Comparison of ENCODE assay signal across 8 mouse cellular contexts in the genomic region with DNA sequence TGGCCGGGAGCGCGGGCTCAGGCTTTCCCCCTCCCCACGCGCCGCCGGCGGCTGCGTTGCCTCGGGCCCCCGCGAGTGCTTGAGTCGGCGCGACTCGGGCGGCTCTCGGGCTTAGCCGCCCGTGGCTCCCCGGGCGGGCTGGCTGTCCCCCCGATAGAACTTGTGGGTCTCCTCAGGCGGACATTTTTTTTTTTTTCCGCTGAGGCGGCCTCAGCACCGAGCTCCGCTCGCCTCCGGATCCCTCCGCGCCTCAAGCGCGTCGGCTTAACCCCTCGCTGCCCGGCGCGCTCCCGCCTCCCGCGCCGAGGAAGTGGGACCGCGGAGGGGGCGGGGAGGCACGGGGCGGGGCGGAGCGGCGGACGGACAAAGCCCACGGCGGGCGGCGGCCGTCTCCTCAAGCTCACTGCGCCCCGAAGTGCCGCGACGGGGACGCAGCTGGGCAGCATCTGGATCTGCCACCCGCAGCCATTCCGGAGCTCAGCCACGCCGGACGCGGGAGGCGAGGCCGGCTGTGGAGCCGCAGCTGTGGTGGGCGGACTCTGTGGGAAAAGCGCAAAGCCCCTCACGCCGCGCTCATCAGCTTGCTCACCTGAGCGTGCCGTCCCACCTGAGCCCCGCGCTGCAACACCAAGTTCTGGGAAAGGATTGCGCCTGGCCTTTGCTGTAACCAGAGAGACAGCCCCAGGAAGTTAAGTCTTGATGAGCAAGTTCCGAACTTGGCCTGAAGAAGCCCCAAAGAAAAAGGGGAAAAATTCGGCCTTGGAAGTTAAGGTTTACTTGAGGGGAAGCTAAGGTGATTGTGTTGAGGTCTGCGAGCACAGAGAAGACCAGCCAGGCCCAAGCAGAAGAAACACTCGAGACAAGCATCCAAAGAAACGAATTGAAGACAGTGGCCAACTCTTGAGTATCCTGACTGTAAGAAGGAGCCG. TPM values are rescaled to one million over a fixed set of nuclear protein-coding genes. Genes with fewer than 3 reads are reported as not detected.
DNase-seq lines count a peak whose midpoint lies in the region; ATAC-seq and TF ChIP-seq lines count a peak whose summit lies in the region.

A gene (minus strand): TSS at position 250 of the 929 bp plus-strand sequence.

- H3K4me3 ChIP-seq in embryonic facial prominence, embryonic 11.5 days (ENCODE audit: low read depth, low read length) = peak within 1 kb of the TSS; percentile 97
- peak within 1 kb of the TSS; percentile 99 for H3K4me3 ChIP-seq in intestine, postnatal 0 days (ENCODE audit: low read depth, low read length)
- H3K4me3 ChIP-seq in limb, embryonic 10.5 days = peak within 1 kb of the TSS; percentile 98
- H3K4me3 ChIP-seq in midbrain, embryonic 12.5 days = peak within 1 kb of the TSS; percentile 97

- DNase-seq in 3134 (ENCODE audit: extremely low read depth, insufficient read length, low spot score) = peak; percentile 91
- peak; percentile 92 for DNase-seq in adrenal gland, postnatal 14 days
- peak; percentile 97 for DNase-seq in embryonic facial prominence, embryonic 11.5 days (ENCODE audit: low spot score)
- peak; percentile 91 for DNase-seq in limb, embryonic 10.5 days (ENCODE audit: low spot score)
- peak; percentile 85 for DNase-seq in skeletal muscle tissue, adult 2 months (ENCODE audit: low read depth, low spot score)

- H3K4me2 ChIP-seq in embryonic facial prominence, embryonic 11.5 days (ENCODE audit: low read depth, low read length) = peak within 1 kb of the TSS; percentile 84
- H3K4me2 ChIP-seq in intestine, postnatal 0 days (replicated peaks; ENCODE audit: low read depth) = peak within 1 kb of the TSS; percentile 92
- peak within 1 kb of the TSS; percentile 78 for H3K4me2 ChIP-seq in midbrain, embryonic 12.5 days (replicated peaks)

- ATAC-seq in embryonic facial prominence, embryonic 11.5 days (replicated peaks; ENCODE audit: insufficient number of reproducible peaks, low FRiP score, low TSS enrichment, low read depth) = peak; percentile 84
- peak; percentile 91 for ATAC-seq in granulocyte monocyte progenitor cell, adult 5-6 weeks (replicated peaks; ENCODE audit: poor library complexity, severe bottlenecking)
- peak; percentile 85 for ATAC-seq in intestine, postnatal 0 days
- ATAC-seq in midbrain, embryonic 12.5 days (ENCODE audit: low FRiP score, low read depth) = peak; percentile 89

- TF ChIP-seq CTCF in intestine, postnatal 0 days (IDR thresholded peaks at IDR 0.05; ENCODE audit: low read depth) = no peak

- H3K36me3 ChIP-seq in embryonic facial prominence, embryonic 11.5 days (replicated peaks; ENCODE audit: control insufficient read depth, insufficient read depth, low read depth, low read length) = no peaks in the 10 kb centered on the region
- H3K36me3 ChIP-seq in intestine, postnatal 0 days (ENCODE audit: control insufficient read depth, insufficient read depth) = peaks cover 3% of the 10 kb centered on the region; the same call in 1 of the 2 replicates
- H3K36me3 ChIP-seq in limb, embryonic 10.5 days = peaks cover 24% of the 10 kb centered on the region
- H3K36me3 ChIP-seq in midbrain, embryonic 12.5 days = 0 out of 2 replicates have a peak, but pooled peaks cover 8% of the 10 kb centered on the region

- no peaks in the 10 kb centered on the region for H3K9me3 ChIP-seq in embryonic facial prominence, embryonic 11.5 days (replicated peaks; ENCODE audit: control insufficient read depth, low read length)
- no peaks in the 10 kb centered on the region for H3K9me3 ChIP-seq in intestine, postnatal 0 days (ENCODE audit: control insufficient read depth)
- H3K9me3 ChIP-seq in limb, embryonic 10.5 days (replicated peaks) = no peaks in the 10 kb centered on the region
- H3K9me3 ChIP-seq in midbrain, embryonic 12.5 days = no peaks in the 10 kb centered on the region

- peak within 1 kb of the TSS; percentile 97 for H3K27ac ChIP-seq in embryonic facial prominence, embryonic 11.5 days (replicated peaks; ENCODE audit: low read depth, low read length)
- H3K27ac ChIP-seq in intestine, postnatal 0 days (ENCODE audit: low read depth, low read length) = peak within 1 kb of the TSS; percentile 98
- H3K27ac ChIP-seq in limb, embryonic 10.5 days = peak within 1 kb of the TSS; percentile 100
- H3K27ac ChIP-seq in midbrain, embryonic 12.5 days (replicated peaks) = peak within 1 kb of the TSS; percentile 96

- H3K9ac ChIP-seq in embryonic facial prominence, embryonic 11.5 days (replicated peaks; ENCODE audit: low read length) = peak within 1 kb of the TSS; percentile 100
- peak within 1 kb of the TSS; percentile 100 for H3K9ac ChIP-seq in intestine, postnatal 0 days (ENCODE audit: low read depth, low read length)
- peak within 1 kb of the TSS; percentile 99 for H3K9ac ChIP-seq in midbrain, embryonic 12.5 days (replicated peaks)

- WGBS in embryonic facial prominence, embryonic 11.5 days = 1% methylated on average over 75 of the region's 88 CpGs
- WGBS in intestine, postnatal 0 days = 1% methylated on average over 85 of the region's 88 CpGs
- 2% methylated on average over 85 of the region's 88 CpGs for WGBS in limb, embryonic 10.5 days
- 3% methylated on average over 81 of the region's 88 CpGs for WGBS in midbrain, embryonic 12.5 days

- H3K27me3 ChIP-seq in embryonic facial prominence, embryonic 11.5 days (ENCODE audit: control insufficient read depth, insufficient read depth, low read length) = no peaks in the 10 kb centered on the region
- H3K27me3 ChIP-seq in intestine, postnatal 0 days (replicated peaks; ENCODE audit: control insufficient read depth, insufficient read depth, low read length) = no peaks in the 10 kb centered on the region
- H3K27me3 ChIP-seq in limb, embryonic 10.5 days (ENCODE audit: low read depth, poor library complexity, severe bottlenecking) = no peaks in the 10 kb centered on the region
- H3K27me3 ChIP-seq in midbrain, embryonic 12.5 days = no peaks in the 10 kb centered on the region

- no peaks in the 10 kb centered on the region for H3K4me1 ChIP-seq in embryonic facial prominence, embryonic 11.5 days (ENCODE audit: control insufficient read depth, insufficient read depth, low read length)
- 0 out of 2 replicates have a peak, but pooled peaks cover 2% of the 10 kb centered on the region for H3K4me1 ChIP-seq in intestine, postnatal 0 days (replicated peaks; ENCODE audit: control insufficient read depth, insufficient read depth, low read length)
- peaks cover 20% of the 10 kb centered on the region for H3K4me1 ChIP-seq in limb, embryonic 10.5 days
- H3K4me1 ChIP-seq in midbrain, embryonic 12.5 days = peaks cover 22% of the 10 kb centered on the region

RNA-seq across cellular contexts. Expression of the gene that starts here (rescaled TPM):
- total RNA-seq in adrenal gland, postnatal 14 days (2021) = 82.7 and 103 TPM in 2 replicates
- 204 and 230 TPM in 2 replicates for polyA plus RNA-seq in embryonic facial prominence, embryonic 11.5 days (2014; fragmentation: Nextera tagmentation; extraction: Ambion mirVana)
- total RNA-seq in granulocyte monocyte progenitor cell, adult 5-6 weeks (2014; fragmentation: Nextera tagmentation) = 76.7 and 79.8 TPM in 2 replicates
- 38.5 and 52.7 TPM in 2 replicates for total RNA-seq in granulocyte monocyte progenitor cell, adult 5-6 weeks (2017)
- 19.1 and 23.1 TPM in 2 replicates for polyA plus RNA-seq in intestine, postnatal 0 days (2015; fragmentation: Nextera tagmentation; extraction: Ambion mirVana)
- polyA plus RNA-seq in limb, embryonic 10.5 days (2016; fragmentation: Nextera tagmentation; extraction: Ambion mirVana) = 201 and 216 TPM in 2 replicates
- 192 and 227 TPM in 2 replicates for polyA plus RNA-seq in midbrain, embryonic 12.5 days (2016; fragmentation: Nextera tagmentation; extraction: Ambion mirVana)

Comparison
In these comparisons a context has a peak if more than half of its experiments do, and no peak if none do; other contexts are left out.
1. Peak in every context shown above with its lines: DNase-seq, ATAC-seq, H3K4me3 ChIP-seq and H3K27ac ChIP-seq.